Mouse (Mus musculus) heart, adult 11 months (tissue): Measurements from ENCODE around the gene Fuz.
"Not testable (repeated sequence)": the region's sequence is repeated elsewhere in the genome, so short reads cannot be mapped to it uniquely, and the experiment has no call there.

Source experiments
- DNase-seq: peaks from one replicate; pipeline ENCODE4 v3.0.0; 2022

The Fuz gene

GRCm38 (mm10) chr7:44860576-44861428, 35.1 kb upstream of the Fuz start:
- peak; percentile 96 for DNase-seq

GRCm38 (mm10) chr7:44861429-44861816, 34.5 kb upstream of the Fuz start:
- no peak for DNase-seq

DNA sequence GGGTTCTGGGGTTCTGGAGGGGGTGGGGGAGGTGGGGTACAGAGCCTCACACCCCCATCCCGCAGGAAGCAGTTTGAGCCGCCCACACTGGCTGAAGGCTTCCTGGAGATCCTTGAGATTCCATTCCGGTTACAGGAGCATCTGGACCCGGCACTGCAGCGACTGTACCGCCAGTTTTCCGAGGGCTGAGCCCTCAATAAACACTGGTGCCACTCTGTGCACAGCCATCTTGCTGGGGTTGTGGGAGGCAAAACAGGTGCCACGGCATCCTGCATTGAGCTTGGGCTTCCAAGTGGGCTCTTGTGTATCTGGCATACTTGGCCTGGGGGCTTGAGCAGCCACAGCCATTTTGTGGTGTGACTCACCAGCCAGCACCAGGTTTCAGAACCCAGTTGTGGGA, 33.4 kb upstream of the Fuz start:
- no peak for DNase-seq

DNA sequence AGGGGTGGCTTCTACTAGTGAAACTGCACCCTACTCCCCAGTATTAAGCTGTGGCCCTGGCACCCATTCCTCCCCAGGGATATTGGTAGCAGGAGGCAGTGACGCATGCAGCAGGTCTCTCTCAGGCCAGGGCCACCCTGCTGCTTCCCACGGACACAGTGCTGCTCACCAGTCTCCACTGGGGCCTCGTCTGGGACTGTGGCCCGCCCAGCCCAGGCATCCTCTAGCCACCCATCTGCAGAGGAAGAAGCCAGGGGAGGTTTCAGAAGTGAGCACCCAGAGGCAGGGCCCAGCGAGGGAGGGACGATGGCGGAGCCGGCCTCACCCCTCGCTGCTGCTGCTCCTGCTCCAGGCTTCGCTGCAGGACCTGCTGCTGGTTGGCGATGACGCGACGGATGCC, 32.7 kb upstream of the Fuz start:
- no peak for DNase-seq

DNA sequence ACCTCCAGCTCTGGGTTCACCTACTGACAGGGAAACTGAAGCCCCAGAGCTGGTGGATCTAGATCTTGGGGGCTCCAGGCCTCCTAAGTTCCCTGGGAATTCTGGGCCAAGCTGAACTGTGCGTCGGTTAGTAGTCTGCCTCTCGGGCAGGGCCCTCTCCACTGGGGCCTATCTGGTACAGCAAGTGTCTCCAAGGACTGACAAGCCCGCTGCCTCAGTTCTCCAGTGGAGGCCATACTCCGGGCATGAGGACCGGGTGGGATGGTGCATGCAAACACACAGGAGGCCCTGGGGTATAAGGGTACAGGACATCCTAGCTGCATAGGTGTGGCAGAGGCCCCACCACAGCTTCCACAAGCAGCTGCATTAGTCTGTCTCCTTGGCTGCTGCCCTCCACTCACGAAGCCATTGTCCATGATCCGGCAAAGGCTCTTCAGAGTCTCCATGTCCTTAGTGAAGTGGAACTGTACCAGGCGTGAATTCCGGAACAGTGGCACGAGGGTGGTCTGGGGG, 31.8 kb upstream of the Fuz start:
- peak; percentile 94 for DNase-seq

DNA sequence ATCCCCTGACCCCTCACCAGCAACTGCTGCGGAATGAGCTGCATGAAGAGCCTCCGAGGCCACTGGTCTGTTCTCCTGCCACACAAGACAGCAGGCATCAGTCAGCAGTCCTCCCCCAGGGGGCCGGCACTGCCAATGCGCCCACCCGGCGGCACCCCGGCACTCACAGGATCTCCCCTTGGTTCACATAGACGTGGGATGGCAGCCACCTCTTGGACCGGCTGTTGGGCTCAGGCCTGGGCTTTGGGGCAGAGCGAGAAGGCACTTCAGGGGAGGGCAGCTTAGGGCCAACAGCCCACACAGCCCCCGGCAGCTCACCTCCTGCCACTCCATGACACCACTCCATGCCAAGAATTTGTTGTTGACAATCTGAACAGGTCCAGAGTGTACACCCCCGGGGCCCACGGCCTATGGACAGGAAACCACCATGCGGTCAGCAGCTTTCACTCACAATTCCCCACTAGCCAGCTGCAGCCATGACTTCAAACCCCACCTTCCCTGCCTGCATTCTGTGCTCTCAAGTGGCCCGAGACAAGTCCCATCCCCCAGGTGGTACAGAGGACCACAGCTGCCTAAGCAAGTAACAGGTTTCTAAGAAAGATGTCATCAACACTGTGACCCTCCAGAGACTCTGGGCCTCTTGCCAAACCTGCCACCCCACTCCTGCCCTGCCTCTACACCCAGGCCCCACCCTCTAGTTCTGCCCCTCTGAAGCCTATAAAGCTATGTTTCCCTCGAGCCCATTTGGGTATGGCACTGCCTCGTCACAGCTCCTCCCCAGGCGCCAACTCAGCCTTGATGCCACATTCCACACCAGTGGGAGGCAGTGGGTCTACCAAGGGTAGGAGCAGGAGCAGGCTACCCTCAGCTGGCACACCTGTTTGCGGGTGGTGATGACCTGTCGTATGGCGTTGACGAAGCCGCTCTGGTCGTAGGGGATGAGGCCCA, 31.0 kb upstream of the Fuz start:
- DNase-seq = peak; percentile 95

DNA sequence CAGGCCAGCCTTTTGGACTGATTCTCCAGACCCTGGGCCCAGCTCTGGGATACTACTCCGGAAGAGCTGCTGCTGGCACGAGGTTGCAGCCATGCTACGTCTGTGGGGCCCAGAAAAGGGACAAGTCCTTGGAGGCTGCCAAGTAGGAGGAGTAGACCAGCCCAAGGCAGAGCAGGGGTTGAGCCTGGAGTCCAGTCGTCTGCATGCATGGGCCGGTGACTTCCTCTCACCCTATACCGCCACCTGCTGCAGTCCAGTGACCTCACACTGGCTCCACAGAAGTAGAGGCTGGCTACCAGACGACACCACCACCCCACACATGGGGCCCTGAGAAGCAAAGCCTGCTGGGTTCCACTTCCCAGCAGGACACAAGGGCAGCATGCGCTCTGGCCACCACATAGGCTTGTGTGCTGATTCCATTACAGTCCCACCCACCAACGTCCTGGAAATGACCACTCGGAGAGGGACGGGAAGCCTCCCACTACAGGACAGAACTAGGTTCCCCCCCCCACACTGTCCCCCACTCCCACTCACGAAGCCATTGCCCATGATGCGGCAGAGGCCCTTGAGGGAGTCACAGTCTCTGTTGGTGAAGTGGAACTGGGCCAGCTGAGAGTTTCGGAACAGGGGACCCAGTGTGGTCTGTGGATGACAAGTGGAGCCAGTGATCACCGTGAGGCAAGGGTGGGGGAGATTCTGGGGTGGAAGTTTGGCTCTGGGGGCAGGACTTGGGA, 29.4 kb upstream of the Fuz start:
- peak; percentile 99 for DNase-seq

- peak; percentile 95 for DNase-seq
These were observed 28.7 kb upstream of the Fuz start for GRCm38 (mm10) chr7:44867010-44867702.

DNA sequence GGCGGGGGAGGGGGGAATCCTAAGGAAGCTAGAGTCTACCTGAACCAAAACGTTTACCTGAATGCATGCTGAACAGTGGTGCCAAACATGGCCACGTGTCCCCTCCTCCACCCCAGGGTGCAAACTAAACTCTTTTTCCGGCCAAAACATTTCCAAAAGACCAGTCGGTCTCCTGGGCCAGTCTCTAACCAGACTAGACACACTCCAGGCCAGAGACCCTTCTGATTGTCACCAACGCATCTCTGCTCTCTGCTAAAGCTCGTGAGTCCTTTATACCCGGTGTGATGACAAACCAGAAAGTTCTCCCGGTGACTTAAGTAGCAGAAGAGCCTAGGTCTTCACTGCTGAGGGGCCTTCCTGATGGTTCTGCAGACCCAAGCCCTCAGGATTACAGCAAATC, 28.1 kb upstream of the Fuz start:
- no peak for DNase-seq

GRCm38 (mm10) chr7:44868465-44868864, 27.4 kb upstream of the Fuz start:
- DNase-seq = peak; percentile 94

GRCm38 (mm10) chr7:44868919-44869696, 26.8 kb upstream of the Fuz start:
- peak; percentile 99 for DNase-seq

GRCm38 (mm10) chr7:44869697-44870528, 26.0 kb upstream of the Fuz start, which contains the start of gene Ptov1:
Gene Ptov1 (minus strand): TSS chr7:44869788.
- DNase-seq = peak; percentile 100

- DNase-seq = no peak
These were observed 25.3 kb upstream of the Fuz start for GRCm38 (mm10) chr7:44870614-44871013.

GRCm38 (mm10) chr7:44871181-44871580, 24.7 kb upstream of the Fuz start:
- no peak for DNase-seq

- DNase-seq = not testable (repeated sequence)
These were observed 24.1 kb upstream of the Fuz start for GRCm38 (mm10) chr7:44871774-44872173.

GRCm38 (mm10) chr7:44877833-44878232, 18.0 kb upstream of the Fuz start:
- DNase-seq = peak; percentile 96

GRCm38 (mm10) chr7:44883036-44883435, 12.8 kb upstream of the Fuz start:
- DNase-seq = no peak

GRCm38 (mm10) chr7:44884637-44885036, 11.2 kb upstream of the Fuz start:
- DNase-seq = no peak

- peak; percentile 93 for DNase-seq
These were observed 8.9 kb upstream of the Fuz start for GRCm38 (mm10) chr7:44886964-44887363.
